ENCODE assay signal across 8 mouse cellular contexts in the genomic region with DNA sequence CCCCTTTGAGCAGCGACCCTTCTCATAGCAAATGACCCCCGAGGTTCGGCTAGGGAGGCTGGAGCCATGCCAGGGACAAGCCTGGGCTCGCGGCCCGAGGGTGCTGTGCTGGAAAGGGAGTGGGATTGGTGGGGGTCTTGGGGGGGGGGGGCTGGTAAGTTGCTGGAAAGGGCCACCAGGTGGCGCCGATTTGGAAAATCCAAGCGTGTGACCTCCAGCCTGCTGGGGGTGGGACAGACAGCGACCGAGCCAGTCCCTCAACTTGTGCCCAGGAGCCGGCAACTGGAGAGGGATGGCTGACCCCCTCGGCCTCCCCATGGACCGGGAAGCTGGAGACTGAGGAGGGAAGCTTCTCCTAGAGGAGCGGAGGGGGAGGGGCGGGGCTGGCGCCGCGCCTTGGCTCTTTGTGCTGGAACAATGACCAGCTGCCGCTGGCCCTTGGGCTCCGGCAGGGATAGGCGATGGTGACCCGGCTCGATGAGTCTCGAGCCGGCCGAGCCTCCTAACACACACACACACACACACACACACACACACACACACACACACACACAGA. TPM values are rescaled to one million over a fixed set of nuclear protein-coding genes. Genes with fewer than 3 reads are reported as not detected.
DNase-seq lines count a peak whose midpoint lies in the region; ATAC-seq and TF ChIP-seq lines count a peak whose summit lies in the region.

No protein-coding gene starts in this region.

- peak; percentile 74 for TF ChIP-seq CTCF in layer of hippocampus, adult 2 months (conservative IDR thresholded peaks at IDR 0.05)
- TF ChIP-seq CTCF in lung, adult 2 months (IDR thresholded peaks at IDR 0.05; ENCODE audit: insufficient read depth, low read length), result peak; percentile 20; the same call in 1 of the 2 replicates

- intact Hi-C loops in heart, postnatal 10 days (cut with DNase I), result no loop called here

- WGBS in forebrain, embryonic 11.5 days, result 0% methylated on average over 25 of the region's 27 CpGs
- WGBS in lung, adult 2 months, result 0% methylated on average over 20 of the region's 27 CpGs

- H3K36me3 ChIP-seq in forebrain, embryonic 11.5 days (ENCODE audit: control insufficient read depth, insufficient read depth, low read length), result no peaks in the 10 kb centered on the region; the same call in 1 of the 2 replicates

- H3K9ac ChIP-seq in forebrain, embryonic 11.5 days (ENCODE audit: low read length), result peak overlapping the region; percentile 73

- peak; percentile 36; the same call in 1 of the 2 replicates for TF ChIP-seq POLR2A in lung, adult 2 months (IDR thresholded peaks at IDR 0.05; ENCODE audit: borderline replicate concordance, extremely low read depth, low read depth, low read length)

- no peaks in the 10 kb centered on the region for H3K9me3 ChIP-seq in forebrain, embryonic 11.5 days (ENCODE audit: control insufficient read depth, low read length)

- H3K4me2 ChIP-seq in forebrain, embryonic 11.5 days (ENCODE audit: low read depth, low read length, severe bottlenecking), result peak overlapping the region; percentile 90

- H3K27ac ChIP-seq in forebrain, embryonic 11.5 days (ENCODE audit: low read depth, low read length), result peak overlapping the region; percentile 96
- peak overlapping the region; percentile 91 for H3K27ac ChIP-seq in layer of hippocampus, adult 2 months

- ATAC-seq in forebrain, embryonic 11.5 days (replicated peaks; ENCODE audit: low FRiP score), result peak; percentile 83

- peaks cover 30% of the 10 kb centered on the region for H3K4me1 ChIP-seq in forebrain, embryonic 11.5 days (replicated peaks; ENCODE audit: control insufficient read depth, insufficient read depth, low read length)
- H3K4me1 ChIP-seq in lung, adult 2 months (ENCODE audit: control insufficient read depth, insufficient read depth, low read length), result peaks cover 13% of the 10 kb centered on the region

- no peaks in the 10 kb centered on the region for H3K27me3 ChIP-seq in forebrain, embryonic 11.5 days (ENCODE audit: control insufficient read depth, insufficient read depth, low read length)

- peak overlapping the region; percentile 42 for H3K4me3 ChIP-seq in forebrain, embryonic 11.5 days (ENCODE audit: low read depth, low read length)
- peak overlapping the region; percentile 62 for H3K4me3 ChIP-seq in layer of hippocampus, adult 2 months
- H3K4me3 ChIP-seq in lung, adult 2 months (replicated peaks; ENCODE audit: extremely low read depth, low read depth, low read length), result peak overlapping the region; percentile 89

- peak; percentile 31 to 35 for DNase-seq in B cell, adult 2 months
- DNase-seq in adrenal gland, postnatal 25 days, result peak; percentile 82
- peak; percentile 93 for DNase-seq in forebrain, embryonic 11.5 days (ENCODE audit: low spot score)
- peak; percentile 92 for DNase-seq in heart, postnatal 10 days
- DNase-seq in layer of hippocampus, adult 2 months (ENCODE audit: low spot score in 2 of 2), result peak; percentile 69 to 70
- DNase-seq in lung, adult 2 months, result peak; percentile 81
- DNase-seq in ovary, postnatal 14 days (ENCODE audit: low spot score), result peak; percentile 82
- peak; percentile 51 for DNase-seq in urinary bladder, postnatal 10 days (ENCODE audit: low spot score)

RNA-seq across cellular contexts. Expression of gene Lzts2, which starts 3.1 kb away (rescaled TPM):
- 83.2 and 101 TPM in 2 replicates for total RNA-seq in adrenal gland, postnatal 25 days (2021)
- 52.7 and 56.9 TPM in 2 replicates for polyA plus RNA-seq in forebrain, embryonic 11.5 days (2014; fragmentation: Nextera tagmentation; extraction: Ambion mirVana)
- 10 to 100 TPM; 60.9 to 77.8 TPM for total RNA-seq in heart, postnatal 10 days (2021)
- total RNA-seq in layer of hippocampus, adult 2 months (2021), result 10 to 100 TPM; 28.5 to 30.1 TPM
- 143 TPM in 2 replicates for polyA plus RNA-seq in lung, adult 2 months (2012; rRNA removed)

RNA-seq across cellular contexts. Expression of gene Mrpl43, which starts 11.1 kb away (rescaled TPM):
- total RNA-seq in adrenal gland, postnatal 25 days (2021), result 47.9 and 53.7 TPM in 2 replicates
- 71.4 and 78.1 TPM in 2 replicates for polyA plus RNA-seq in forebrain, embryonic 11.5 days (2014; fragmentation: Nextera tagmentation; extraction: Ambion mirVana)
- total RNA-seq in heart, postnatal 10 days (2021), result 10 to 100 TPM; 49.1 to 51.6 TPM
- total RNA-seq in layer of hippocampus, adult 2 months (2021), result 10 to 100 TPM; 38.6 to 41.1 TPM
- 50.1 and 78.0 TPM in 2 replicates for polyA plus RNA-seq in lung, adult 2 months (2012; rRNA removed)

RNA-seq across cellular contexts. Expression of gene Twnk, which starts 11.8 kb away (rescaled TPM):
- 36.7 and 39.3 TPM in 2 replicates for total RNA-seq in adrenal gland, postnatal 25 days (2021)
- 18.4 and 19.9 TPM in 2 replicates for polyA plus RNA-seq in forebrain, embryonic 11.5 days (2014; fragmentation: Nextera tagmentation; extraction: Ambion mirVana)
- total RNA-seq in heart, postnatal 10 days (2021), result 10 to 100 TPM; 16.6 to 19.1 TPM
- 10 to 100 TPM; 14.7 to 15.3 TPM for total RNA-seq in layer of hippocampus, adult 2 months (2021)
- 4.2 and 7.2 TPM in 2 replicates for polyA plus RNA-seq in lung, adult 2 months (2012; rRNA removed)

RNA-seq across cellular contexts. Expression of gene Pdzd7, which starts 28.2 kb away (rescaled TPM):
- total RNA-seq in adrenal gland, postnatal 25 days (2021), result 0.52 TPM in 1 of 2 replicates, not detected in the other
- 0.61 and 0.63 TPM in 2 replicates for polyA plus RNA-seq in forebrain, embryonic 11.5 days (2014; fragmentation: Nextera tagmentation; extraction: Ambion mirVana)
- total RNA-seq in heart, postnatal 10 days (2021), result under 1 TPM in 1 of 2 experiments, not detected in 1; 0.22 TPM
- 1 to 10 TPM; 2.1 to 3.3 TPM for total RNA-seq in layer of hippocampus, adult 2 months (2021)
- 0.64 and 1.2 TPM in 2 replicates for polyA plus RNA-seq in lung, adult 2 months (2012; rRNA removed)

RNA-seq across cellular contexts. Expression of gene Sema4g, which starts 28.4 kb away (rescaled TPM):
- total RNA-seq in adrenal gland, postnatal 25 days (2021), result 7.0 and 8.1 TPM in 2 replicates
- polyA plus RNA-seq in forebrain, embryonic 11.5 days (2014; fragmentation: Nextera tagmentation; extraction: Ambion mirVana), result 7.1 and 7.4 TPM in 2 replicates
- total RNA-seq in heart, postnatal 10 days (2021), result 1 to 10 TPM; 1.1 TPM
- total RNA-seq in layer of hippocampus, adult 2 months (2021), result 10 to 100 TPM; 20.0 to 21.6 TPM
- 9.1 and 10.6 TPM in 2 replicates for polyA plus RNA-seq in lung, adult 2 months (2012; rRNA removed)

Comparison
In these comparisons a context has a peak if more than half of its experiments do, and no peak if none do; other contexts are left out.
1. Peak in every context shown above with its lines: DNase-seq, ATAC-seq, H3K4me3 ChIP-seq and H3K27ac ChIP-seq.
2. DNase-seq: peak in every context shown above with its lines; median percentile 93 in forebrain, embryonic 11.5 days; 92 in heart, postnatal 10 days; 82 in adrenal gland, postnatal 25 days; 82 in ovary, postnatal 14 days; 81 in lung, adult 2 months; 70 in layer of hippocampus, adult 2 months; 51 in urinary bladder, postnatal 10 days; 33 in B cell, adult 2 months.